Mouse (Mus musculus): ENCODE data around the gene Bmp4. TPM values are rescaled to one million over a fixed set of nuclear protein-coding genes. Genes with fewer than 3 reads are reported as not detected.

Gene Bmp4
- polyA plus RNA-seq, 1 experiment, result 7.7 TPM

DNA sequence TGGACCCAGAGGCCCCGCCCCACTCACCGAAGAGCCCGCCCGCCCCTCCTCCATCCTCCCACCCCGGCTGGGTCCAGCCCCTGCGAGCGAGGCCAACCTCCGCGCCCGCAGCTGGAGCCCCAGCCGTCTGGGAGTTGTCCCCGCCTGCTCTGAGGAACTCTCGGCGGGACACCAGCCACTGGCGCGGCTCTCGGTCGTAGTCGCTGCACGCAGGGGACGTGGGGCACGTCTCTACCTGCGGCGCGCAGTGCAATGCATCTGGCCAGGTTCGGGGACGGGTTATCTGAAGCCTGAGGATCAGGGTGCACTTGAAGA lies 3.2 kb downstream of the Bmp4 start:
- TF ChIP-seq CTCF (IDR thresholded peaks at IDR 0.05; ENCODE audit: extremely low read depth, insufficient read depth, low read length) (no peak), POLR2A (IDR thresholded peaks at IDR 0.05; ENCODE audit: extremely low read depth, insufficient read depth, low read length) (no peak)
- Histone ChIP-seq H3K4me3 (ENCODE audit: insufficient read depth, low read length) (peak overlapping the region; percentile 21), H3K4me1 (ENCODE audit: control insufficient read depth, insufficient read depth, low read length) (no peaks in the 10 kb centered on the region), H3K27ac (ENCODE audit: insufficient read depth, low read length) (no peak overlapping the region)

DNA sequence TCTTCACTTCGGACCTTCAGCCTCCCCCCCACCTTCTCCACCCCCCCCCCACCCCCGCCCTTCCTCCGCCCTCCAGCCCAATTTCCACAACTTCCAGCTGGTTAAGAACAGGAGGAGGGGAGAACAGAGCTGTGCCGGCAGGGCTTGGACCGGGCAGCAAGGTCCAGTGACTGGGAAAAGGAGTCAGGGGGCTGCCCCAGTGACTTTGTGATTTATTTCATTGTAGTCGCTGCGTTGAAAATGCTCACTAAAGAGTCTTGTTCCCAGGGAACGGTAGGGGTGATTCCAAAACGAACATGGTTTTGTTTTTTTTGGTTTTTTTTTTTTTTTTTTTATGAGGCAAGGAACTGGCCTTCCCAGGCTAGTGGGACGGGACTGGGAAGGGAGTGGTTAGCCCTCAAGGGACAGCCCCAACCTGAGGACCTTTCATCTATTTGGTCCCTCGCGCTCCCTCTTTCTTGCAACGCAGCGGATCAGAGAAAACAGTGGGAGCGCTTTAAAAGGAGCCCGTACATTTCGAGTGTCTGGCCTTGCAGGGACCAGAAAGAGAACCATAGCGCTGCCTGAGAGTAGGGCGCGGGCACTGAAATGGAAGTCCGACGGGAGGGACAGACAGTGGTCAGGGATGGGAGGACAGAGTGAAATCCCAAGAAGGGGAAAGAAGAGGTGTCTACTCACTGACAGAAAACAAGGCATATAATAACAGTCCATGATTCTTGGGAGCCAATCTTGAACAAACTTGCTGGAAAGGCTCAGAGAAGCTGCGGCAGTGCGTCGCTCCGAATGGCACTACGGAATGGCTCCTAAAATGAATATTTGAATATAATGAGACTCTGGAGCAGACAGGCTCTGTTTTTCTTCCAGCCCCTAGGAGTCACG lies 3.8 kb downstream of the Bmp4 start:
- 0 out of 2 replicates have a peak, but pooled peaks have one; percentile 18 for TF ChIP-seq POLR2A (IDR thresholded peaks at IDR 0.05; ENCODE audit: extremely low read depth, insufficient read depth, low read length)
- no peak for TF ChIP-seq CTCF (IDR thresholded peaks at IDR 0.05; ENCODE audit: extremely low read depth, insufficient read depth, low read length)
- no peaks in the 10 kb centered on the region for H3K4me1 ChIP-seq (ENCODE audit: control insufficient read depth, insufficient read depth, low read length)
- H3K27ac ChIP-seq (ENCODE audit: insufficient read depth, low read length), result no peak overlapping the region
- peak overlapping the region; percentile 21 for H3K4me3 ChIP-seq (ENCODE audit: insufficient read depth, low read length)

DNA sequence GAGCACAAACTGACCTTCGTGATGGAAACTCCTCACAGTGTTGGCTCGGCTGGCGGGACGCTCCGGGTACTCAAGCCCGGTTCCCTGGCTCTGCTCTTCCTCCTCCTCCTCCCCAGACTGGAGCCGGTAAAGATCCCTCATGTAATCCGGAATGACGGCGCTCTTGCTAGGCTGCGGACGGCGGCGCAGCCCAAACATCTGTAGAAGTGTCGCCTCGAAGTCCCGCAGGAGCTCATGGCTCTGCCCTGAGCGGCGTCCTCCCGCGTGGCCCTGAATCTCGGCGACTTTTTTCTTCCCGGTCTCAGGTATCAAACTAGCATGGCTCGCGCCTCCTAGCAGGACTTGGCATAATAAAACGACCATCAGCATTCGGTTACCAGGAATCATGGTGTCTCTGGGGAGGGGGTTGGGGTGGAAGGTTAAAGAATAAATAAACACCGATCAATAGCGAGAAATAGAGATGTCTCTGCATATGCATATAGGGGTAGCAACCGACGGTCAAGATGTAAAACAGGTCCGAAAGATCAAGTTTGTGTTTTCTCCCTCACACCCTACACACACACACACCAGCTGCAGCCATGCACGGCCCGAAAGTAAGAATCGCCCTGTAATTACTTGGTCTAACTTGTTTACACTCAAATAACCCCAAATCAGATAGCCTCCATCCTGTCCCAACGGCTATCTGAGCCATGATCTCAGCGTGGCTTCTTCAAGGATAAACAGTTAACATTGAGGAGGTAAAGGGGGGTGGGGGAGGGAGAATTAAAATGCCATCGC lies 4.6 kb downstream of the Bmp4 start:
- no peak overlapping the region for H3K27ac ChIP-seq (ENCODE audit: insufficient read depth, low read length)
- peak overlapping the region; percentile 21 for H3K4me3 ChIP-seq (ENCODE audit: insufficient read depth, low read length)
- TF ChIP-seq CTCF (IDR thresholded peaks at IDR 0.05; ENCODE audit: extremely low read depth, insufficient read depth, low read length), result no peak
- no peak for TF ChIP-seq POLR2A (IDR thresholded peaks at IDR 0.05; ENCODE audit: extremely low read depth, insufficient read depth, low read length)
- H3K4me1 ChIP-seq (ENCODE audit: control insufficient read depth, insufficient read depth, low read length), result no peaks in the 10 kb centered on the region

GRCm38 (mm10) chr14:46384946-46385691 lies 5.3 kb downstream of the Bmp4 start:
- peak overlapping the region; percentile 21; the same call in 1 of the 2 replicates for H3K4me3 ChIP-seq (ENCODE audit: insufficient read depth, low read length)
- no peak overlapping the region for H3K27ac ChIP-seq (ENCODE audit: insufficient read depth, low read length)
- H3K4me1 ChIP-seq (ENCODE audit: control insufficient read depth, insufficient read depth, low read length), result no peaks in the 10 kb centered on the region
- TF ChIP-seq POLR2A (IDR thresholded peaks at IDR 0.05; ENCODE audit: extremely low read depth, insufficient read depth, low read length) (no peak), CTCF (IDR thresholded peaks at IDR 0.05; ENCODE audit: extremely low read depth, insufficient read depth, low read length) (no peak)

- Histone ChIP-seq H3K4me1 (ENCODE audit: control insufficient read depth, insufficient read depth, low read length) (no peaks in the 10 kb centered on the region), H3K27ac (ENCODE audit: insufficient read depth, low read length) (no peak overlapping the region), H3K4me3 (ENCODE audit: insufficient read depth, low read length) (no peak overlapping the region)
- TF ChIP-seq CTCF (IDR thresholded peaks at IDR 0.05; ENCODE audit: extremely low read depth, insufficient read depth, low read length) (no peak), POLR2A (IDR thresholded peaks at IDR 0.05; ENCODE audit: extremely low read depth, insufficient read depth, low read length) (no peak)
Observed at GRCm38 (mm10) chr14:46381457-46381856, 9.0 kb downstream of the Bmp4 start.

DNA sequence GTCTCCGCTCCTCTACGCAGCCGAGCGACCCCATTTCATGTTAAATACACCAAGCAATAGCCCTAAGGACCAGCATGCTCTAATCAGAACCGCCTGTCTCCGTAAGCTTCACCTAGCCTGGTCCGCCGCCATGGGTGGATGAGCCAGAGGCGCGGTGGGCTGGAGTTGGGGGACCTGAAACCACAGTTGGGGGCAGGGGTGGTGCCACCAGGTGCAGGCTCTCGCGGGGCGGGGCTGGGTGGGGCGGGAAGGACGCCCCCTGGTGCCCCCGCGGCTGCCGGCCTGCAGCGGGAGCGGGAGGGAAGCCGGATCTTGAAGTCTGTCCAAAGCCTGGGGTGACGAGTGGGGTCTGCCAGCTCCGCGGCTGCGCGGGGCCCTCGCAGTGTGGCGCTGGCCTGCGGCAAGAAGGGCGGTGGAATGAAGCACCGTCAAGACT lies 10.2 kb downstream of the Bmp4 start:
- H3K27ac ChIP-seq (ENCODE audit: insufficient read depth, low read length), result no peak overlapping the region
- no peak overlapping the region for H3K4me3 ChIP-seq (ENCODE audit: insufficient read depth, low read length)
- no peaks in the 10 kb centered on the region for H3K4me1 ChIP-seq (ENCODE audit: control insufficient read depth, insufficient read depth, low read length)
- TF ChIP-seq POLR2A (IDR thresholded peaks at IDR 0.05; ENCODE audit: extremely low read depth, insufficient read depth, low read length), result no peak
- TF ChIP-seq CTCF (IDR thresholded peaks at IDR 0.05; ENCODE audit: extremely low read depth, insufficient read depth, low read length), result no peak

- Histone ChIP-seq H3K4me3 (ENCODE audit: insufficient read depth, low read length) (no peak within 1 kb of the TSS), H3K4me1 (ENCODE audit: control insufficient read depth, insufficient read depth, low read length) (no peaks in the 10 kb centered on the region), H3K27ac (ENCODE audit: insufficient read depth, low read length) (no peak within 1 kb of the TSS)
- TF ChIP-seq POLR2A (IDR thresholded peaks at IDR 0.05; ENCODE audit: extremely low read depth, insufficient read depth, low read length) (no peak), CTCF (IDR thresholded peaks at IDR 0.05; ENCODE audit: extremely low read depth, insufficient read depth, low read length) (no peak)
Observed at GRCm38 (mm10) chr14:46379285-46379684, 11.2 kb downstream of the Bmp4 start, which contains the start of gene Gm15217. Gene Gm15217, plus strand, starts transcription at chr14:46379414.

DNA sequence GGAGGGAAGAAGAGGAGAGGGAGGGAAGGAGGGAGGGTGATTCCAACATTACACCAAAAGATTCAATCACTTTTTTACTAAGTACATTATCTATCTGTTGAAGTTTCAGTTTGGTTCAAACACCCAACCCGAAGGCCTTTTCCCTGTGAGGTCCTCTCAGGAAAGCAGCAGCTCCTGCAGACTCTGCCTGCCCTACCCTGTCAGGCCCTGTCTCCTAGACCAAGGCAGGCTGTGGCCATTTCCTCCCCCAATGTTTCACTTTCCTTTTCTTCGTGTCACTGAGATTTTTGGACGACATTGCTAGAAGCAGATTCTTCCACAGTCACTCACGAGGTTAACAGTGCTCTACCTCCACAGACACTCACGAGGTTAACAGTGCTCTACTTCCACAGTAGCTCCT lies 14.7 kb downstream of the Bmp4 start:
- TF ChIP-seq CTCF (IDR thresholded peaks at IDR 0.05; ENCODE audit: extremely low read depth, insufficient read depth, low read length) (no peak), POLR2A (IDR thresholded peaks at IDR 0.05; ENCODE audit: extremely low read depth, insufficient read depth, low read length) (no peak)
- no peak overlapping the region for H3K27ac ChIP-seq (ENCODE audit: insufficient read depth, low read length)
- no peaks in the 10 kb centered on the region for H3K4me1 ChIP-seq (ENCODE audit: control insufficient read depth, insufficient read depth, low read length)
- H3K4me3 ChIP-seq (ENCODE audit: insufficient read depth, low read length), result no peak overlapping the region

DNA sequence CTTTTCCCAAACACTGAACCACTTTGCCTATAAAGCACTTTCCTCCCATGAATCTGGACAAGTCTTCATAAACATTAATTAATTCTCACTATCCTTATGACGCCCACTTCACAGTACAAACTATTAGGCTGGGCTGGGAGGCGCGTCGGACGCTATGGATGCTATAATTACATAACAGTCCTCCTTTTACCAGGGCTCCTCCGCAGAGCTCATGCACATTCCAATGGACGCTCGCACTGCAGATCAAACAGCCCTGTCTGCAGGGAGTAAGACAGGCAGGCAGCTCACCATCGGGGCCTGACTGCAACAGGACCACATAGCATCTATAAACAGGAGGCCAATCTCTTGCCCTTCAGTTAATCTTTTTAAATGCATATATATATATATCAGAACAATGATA lies 18.0 kb downstream of the Bmp4 start:
- Histone ChIP-seq H3K4me1 (ENCODE audit: control insufficient read depth, insufficient read depth, low read length) (no peaks in the 10 kb centered on the region), H3K4me3 (ENCODE audit: insufficient read depth, low read length) (no peak overlapping the region), H3K27ac (ENCODE audit: insufficient read depth, low read length) (no peak overlapping the region)
- TF ChIP-seq POLR2A (IDR thresholded peaks at IDR 0.05; ENCODE audit: extremely low read depth, insufficient read depth, low read length), result no peak
- TF ChIP-seq CTCF (IDR thresholded peaks at IDR 0.05; ENCODE audit: extremely low read depth, insufficient read depth, low read length), result no peak
